17 mouse cellular contexts compared by ENCODE assay signal in genomic region chr12:82400783-82401182, GRCm38 (mm10).
DNase-seq lines count a peak whose midpoint lies in the region.
"Had no signal": no experiment of that assay in that cellular context is flagged by ENCODE, and none has a peak within 500 bp of the region (broad histone marks: within the 10 kb centered on the region; RNA-seq: fewer than 3 reads in every experiment).

No protein-coding gene starts in this region.

- peaks cover 56% of the 10 kb centered on the region for H3K36me3 ChIP-seq in heart, embryonic 10.5 days

- H3K27ac ChIP-seq in heart, embryonic 10.5 days, result no peak overlapping the region
- H3K27ac ChIP-seq: liver, embryonic 12.5 days; midbrain, embryonic 12.5 days had no signal

- 71% methylated on average over 7 of the region's 7 CpGs for WGBS in heart, embryonic 10.5 days

- no peak overlapping the region for H3K4me3 ChIP-seq in heart, embryonic 10.5 days
- H3K4me3 ChIP-seq: erythroblast, embryonic 14.5 days; liver, embryonic 12.5 days; midbrain, embryonic 12.5 days; neural tube, embryonic 13.5 days had no signal

- no peaks in the 10 kb centered on the region for H3K27me3 ChIP-seq in heart, embryonic 10.5 days (ENCODE audit: insufficient read depth, poor library complexity, severe bottlenecking)
- H3K27me3 ChIP-seq: liver, embryonic 12.5 days; midbrain, embryonic 12.5 days; neural tube, embryonic 13.5 days had no signal

- no peaks in the 10 kb centered on the region for H3K9me3 ChIP-seq in heart, embryonic 10.5 days
- H3K9me3 ChIP-seq: liver, embryonic 12.5 days; midbrain, embryonic 12.5 days; neural tube, embryonic 13.5 days had no signal

- H3K4me1 ChIP-seq in heart, embryonic 10.5 days, result peaks cover 5% of the 10 kb centered on the region; the same call in 1 of the 2 replicates

- peak; percentile 94 for DNase-seq in heart, adult 11 months
- DNase-seq in heart, embryonic 10.5 days (ENCODE audit: low spot score), result no peak
- DNase-seq in kidney, postnatal 4 days, result peak; percentile 34 to 51
- no peak for DNase-seq in kidney, adult 9 months
- DNase-seq in testis, postnatal 10 days (ENCODE audit: low spot score), result peak; percentile 49
- no peak for DNase-seq in testis, postnatal 14 days (ENCODE audit: low spot score)
- DNase-seq in retina, embryonic 14.5 days (ENCODE audit: low spot score), result no peak
- DNase-seq: adrenal gland, postnatal 10 days; cerebellum, adult 8-10 months; gastrocnemius, postnatal 25 days; layer of hippocampus, postnatal 36 days; right cerebral cortex, postnatal 25 days; thymus, adult 2 months had no signal

Comparison
In these comparisons a context has a peak if more than half of its experiments do, and no peak if none do; other contexts are left out.
1. DNase-seq: peak in heart, adult 11 months (single experiment), kidney, postnatal 4 days (2 of 2) and testis, postnatal 10 days (single experiment); none in heart, embryonic 10.5 days (single experiment), kidney, adult 9 months (single experiment), testis, postnatal 14 days (single experiment) and retina, embryonic 14.5 days (single experiment).